Mouse (Mus musculus) kidney, adult 11 months (tissue): ENCODE data around the gene Arhgap11a.

ENCODE experiments used
- DNase-seq: peaks from one replicate; pipeline ENCODE4 v3.0.0; 2022

The Arhgap11a gene

GRCm38 (mm10) chr2:113848245-113849121, at the start of gene Arhgap11a:
TSS of gene Arhgap11a (minus strand) at chr2:113848661.
- DNase-seq: peak; percentile 89

GRCm38 (mm10) chr2:113893385-113894122, 45.1 kb upstream of the Arhgap11a start:
- DNase-seq: no peak

GRCm38 (mm10) chr2:113887166-113887565, 38.7 kb upstream of the Arhgap11a start:
- DNase-seq: no peak

GRCm38 (mm10) chr2:113886061-113886460, 37.6 kb upstream of the Arhgap11a start:
- DNase-seq: no peak

- DNase-seq: no peak
These were observed 21.7 kb upstream of the Arhgap11a start for GRCm38 (mm10) chr2:113870115-113870514.

GRCm38 (mm10) chr2:113868404-113868803, 19.9 kb upstream of the Arhgap11a start:
- no peak for DNase-seq

- DNase-seq: no peak
These were observed 17.7 kb upstream of the Arhgap11a start for GRCm38 (mm10) chr2:113866155-113866554.

- no peak for DNase-seq
These were observed 680 bp upstream of the Arhgap11a start for GRCm38 (mm10) chr2:113849141-113849540.

GRCm38 (mm10) chr2:113847678-113848244, 700 bp downstream of the Arhgap11a start:
- DNase-seq: no peak

GRCm38 (mm10) chr2:113845081-113845480, 3.4 kb downstream of the Arhgap11a start:
- DNase-seq: no peak

- DNase-seq: no peak
These were observed 6.6 kb downstream of the Arhgap11a start for GRCm38 (mm10) chr2:113841656-113842437.

GRCm38 (mm10) chr2:113839488-113839887, 9.0 kb downstream of the Arhgap11a start:
- DNase-seq: peak; percentile 73

- DNase-seq: peak; percentile 0
These were observed 13.2 kb downstream of the Arhgap11a start for GRCm38 (mm10) chr2:113835219-113835618.

- DNase-seq: peak; percentile 72
These were observed 19.2 kb downstream of the Arhgap11a start, which contains the start of gene Scg5 for GRCm38 (mm10) chr2:113828943-113829882. TSS of gene Scg5 (minus strand) at chr2:113829121.

GRCm38 (mm10) chr2:113828086-113828942, 20.1 kb downstream of the Arhgap11a start:
- no peak for DNase-seq

GRCm38 (mm10) chr2:113823909-113824308, 24.6 kb downstream of the Arhgap11a start:
- DNase-seq: no peak

- no peak for DNase-seq
These were observed 26.1 kb downstream of the Arhgap11a start for GRCm38 (mm10) chr2:113822367-113822766.

GRCm38 (mm10) chr2:113821176-113821734, 27.2 kb downstream of the Arhgap11a start:
- DNase-seq: peak; percentile 30

- no peak for DNase-seq
These were observed 28.3 kb downstream of the Arhgap11a start for GRCm38 (mm10) chr2:113820117-113820516.
